Mouse (Mus musculus): ENCODE measurements around the gene Ryr3. TPM values are rescaled to one million over a fixed set of nuclear protein-coding genes. Genes with fewer than 3 reads are reported as not detected.
A peak's percentile ranks its signal among the peaks of the same experiment; 100 is the strongest.

Gene Ryr3
- polyA plus RNA-seq, 1 experiment from 2014 or later: 0.25 TPM

GRCm38 (mm10) chr2:112799995-112800353, 416.9 kb downstream of the Ryr3 start:
- Histone ChIP-seq H3K36me3 (replicated peaks) (no peaks in the 10 kb centered on the region), H3K4me1 (no peaks in the 10 kb centered on the region), H3K27me3 (replicated peaks; ENCODE audit: low read depth, poor library complexity, severe bottlenecking) (no peaks in the 10 kb centered on the region), H3K27ac (replicated peaks) (no peak overlapping the region), H3K9me3 (no peaks in the 10 kb centered on the region), H3K4me3 (no peak overlapping the region)
- WGBS: 16% methylated on average over 8 of the region's 8 CpGs
- DNase-seq (ENCODE audit: low spot score): peak; percentile 68

DNA sequence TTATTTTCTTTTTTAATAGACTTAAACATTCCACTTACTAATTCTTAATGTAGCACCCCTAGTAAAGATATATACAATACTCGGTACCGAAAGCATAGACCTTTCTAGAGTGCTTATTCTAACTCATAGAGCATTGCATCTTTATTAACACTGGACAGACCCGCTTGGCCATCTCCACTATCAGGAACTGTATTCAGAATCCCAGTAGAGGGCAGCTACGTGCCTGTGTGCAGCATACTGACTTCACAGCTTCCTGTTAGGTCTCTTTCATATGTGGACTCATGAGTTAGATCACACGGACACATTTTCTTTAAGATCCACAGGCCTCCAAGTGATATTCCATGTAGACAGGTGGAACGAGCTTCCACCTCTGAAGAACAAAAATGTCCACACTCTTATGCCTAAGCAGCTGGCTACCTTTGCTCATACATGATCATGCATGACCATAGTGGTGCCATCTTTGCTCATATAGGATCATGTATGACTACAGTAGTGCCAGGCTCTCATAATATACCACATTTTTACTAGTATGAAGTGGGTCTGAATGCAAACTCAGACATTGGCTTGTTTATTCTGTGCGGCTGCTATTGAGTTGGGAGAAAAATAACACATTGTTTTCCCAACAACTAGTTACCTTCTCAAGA, 417.4 kb downstream of the Ryr3 start:
- 87% methylated on average over 7 of the region's 7 CpGs for WGBS
- no peak for DNase-seq (ENCODE audit: low spot score)
- Histone ChIP-seq H3K27me3 (replicated peaks; ENCODE audit: low read depth, poor library complexity, severe bottlenecking) (no peaks in the 10 kb centered on the region), H3K9me3 (no peaks in the 10 kb centered on the region), H3K4me3 (no peak overlapping the region), H3K36me3 (replicated peaks) (no peaks in the 10 kb centered on the region), H3K27ac (replicated peaks) (no peak overlapping the region), H3K4me1 (no peaks in the 10 kb centered on the region)

DNA sequence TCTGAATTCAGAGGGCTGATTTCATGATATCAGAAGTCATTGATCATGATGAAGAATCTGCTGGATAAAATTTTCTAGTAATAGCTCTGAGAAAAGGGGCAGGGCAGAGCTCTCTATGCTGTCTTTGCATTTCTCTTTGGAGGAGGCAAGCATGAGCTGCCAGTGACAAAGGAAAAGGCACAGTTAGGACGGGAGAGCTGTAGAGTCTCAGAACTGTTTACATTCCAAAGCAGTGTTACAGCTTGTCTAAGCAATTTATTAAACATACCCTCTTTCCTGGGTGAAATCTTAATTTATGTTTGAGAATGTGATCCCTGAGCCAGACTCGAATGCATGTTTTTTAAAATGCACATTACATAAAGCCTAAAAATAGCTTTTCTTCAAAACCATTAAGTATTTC, 435.3 kb downstream of the Ryr3 start:
- H3K4me3 ChIP-seq: no peak overlapping the region
- H3K36me3 ChIP-seq (replicated peaks): no peaks in the 10 kb centered on the region
- DNase-seq (ENCODE audit: low spot score): no peak
- 64% methylated on average over 2 of the region's 2 CpGs for WGBS
- H3K4me1 ChIP-seq: no peaks in the 10 kb centered on the region
- H3K27ac ChIP-seq (replicated peaks): no peak overlapping the region
- no peaks in the 10 kb centered on the region for H3K9me3 ChIP-seq
- no peaks in the 10 kb centered on the region for H3K27me3 ChIP-seq (replicated peaks; ENCODE audit: low read depth, poor library complexity, severe bottlenecking)

GRCm38 (mm10) chr2:112774762-112775161, 442.1 kb downstream of the Ryr3 start:
- Histone ChIP-seq H3K27me3 (replicated peaks; ENCODE audit: low read depth, poor library complexity, severe bottlenecking) (no peaks in the 10 kb centered on the region), H3K9me3 (no peaks in the 10 kb centered on the region)
- 26% methylated on average over 6 of the region's 6 CpGs for WGBS

GRCm38 (mm10) chr2:112767665-112768064, 449.2 kb downstream of the Ryr3 start:
- DNase-seq (ENCODE audit: low spot score): no peak
- Histone ChIP-seq H3K27me3 (replicated peaks; ENCODE audit: low read depth, poor library complexity, severe bottlenecking) (no peaks in the 10 kb centered on the region), H3K36me3 (replicated peaks) (no peaks in the 10 kb centered on the region), H3K4me1 (no peaks in the 10 kb centered on the region), H3K4me3 (no peak overlapping the region), H3K9me3 (no peaks in the 10 kb centered on the region), H3K27ac (replicated peaks) (no peak overlapping the region)
- 81% methylated on average over 5 of the region's 5 CpGs for WGBS

More at GRCm38 (mm10) chr2:112774762-112775161, 442.1 kb downstream of the Ryr3 start:
- Histone ChIP-seq H3K4me3 (no peak overlapping the region), H3K27ac (replicated peaks) (no peak overlapping the region), H3K4me1 (no peaks in the 10 kb centered on the region), H3K36me3 (replicated peaks) (no peaks in the 10 kb centered on the region)
- peak; percentile 85 for DNase-seq (ENCODE audit: low spot score)

- DNase-seq (ENCODE audit: low spot score): peak; percentile 18
- Histone ChIP-seq H3K9me3 (no peaks in the 10 kb centered on the region), H3K4me3 (no peak overlapping the region), H3K36me3 (replicated peaks) (no peaks in the 10 kb centered on the region), H3K27ac (replicated peaks) (no peak overlapping the region), H3K4me1 (no peaks in the 10 kb centered on the region), H3K27me3 (replicated peaks; ENCODE audit: low read depth, poor library complexity, severe bottlenecking) (no peaks in the 10 kb centered on the region)
- 75% methylated on average over 5 of the region's 5 CpGs for WGBS
Measured at GRCm38 (mm10) chr2:112765046-112765445, 451.9 kb downstream of the Ryr3 start.

DNA sequence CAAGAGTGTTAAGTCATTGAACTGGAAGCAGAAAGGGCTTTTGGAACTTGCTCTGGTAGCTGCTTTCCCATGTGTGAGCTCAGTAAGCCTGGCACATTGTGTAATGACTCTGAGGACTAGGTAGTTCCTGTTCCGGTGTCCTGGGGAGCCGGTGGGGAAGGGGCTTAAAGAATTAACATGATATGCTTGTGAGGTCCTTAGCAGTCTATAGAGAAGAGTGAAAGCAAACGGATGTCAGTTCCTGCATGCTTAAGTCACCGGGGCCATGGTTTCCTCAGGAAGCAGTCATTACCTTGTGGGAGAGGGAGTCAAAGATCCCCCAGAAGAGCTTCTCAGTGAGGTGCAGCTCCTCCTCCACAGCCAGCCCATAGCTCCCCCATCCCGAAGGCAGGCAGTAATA, 452.6 kb downstream of the Ryr3 start:
- H3K27ac ChIP-seq (replicated peaks): no peak overlapping the region
- H3K36me3 ChIP-seq (replicated peaks): no peaks in the 10 kb centered on the region
- no peaks in the 10 kb centered on the region for H3K4me1 ChIP-seq
- 80% methylated on average over 5 of the region's 5 CpGs for WGBS
- no peaks in the 10 kb centered on the region for H3K27me3 ChIP-seq (replicated peaks; ENCODE audit: low read depth, poor library complexity, severe bottlenecking)
- no peak overlapping the region for H3K4me3 ChIP-seq
- no peaks in the 10 kb centered on the region for H3K9me3 ChIP-seq
- DNase-seq (ENCODE audit: low spot score): no peak

DNA sequence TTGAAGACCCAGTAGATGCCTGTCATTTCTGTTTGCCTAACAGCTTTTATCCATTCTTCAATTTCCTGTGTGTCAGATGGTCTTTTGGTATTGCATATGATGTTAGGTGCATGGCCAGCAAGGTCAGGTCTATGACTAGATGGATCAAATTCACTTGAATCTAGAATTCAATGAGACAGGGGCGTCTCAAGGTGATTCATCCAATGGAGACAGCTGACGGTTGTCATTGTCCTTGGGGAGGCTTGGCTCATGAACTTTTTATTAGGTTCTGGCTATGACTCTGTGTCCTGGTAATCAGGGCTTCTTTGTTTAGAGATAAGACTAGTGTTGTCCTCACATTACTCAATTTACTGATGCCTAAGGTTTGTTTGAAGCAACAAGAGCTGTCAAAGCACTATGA, 454.9 kb downstream of the Ryr3 start:
- no peak overlapping the region for H3K4me3 ChIP-seq
- no peaks in the 10 kb centered on the region for H3K9me3 ChIP-seq
- no peaks in the 10 kb centered on the region for H3K36me3 ChIP-seq (replicated peaks)
- no peak for DNase-seq (ENCODE audit: low spot score)
- no peaks in the 10 kb centered on the region for H3K4me1 ChIP-seq
- no peaks in the 10 kb centered on the region for H3K27me3 ChIP-seq (replicated peaks; ENCODE audit: low read depth, poor library complexity, severe bottlenecking)
- 88% methylated on average over 2 of the region's 2 CpGs for WGBS
- no peak overlapping the region for H3K27ac ChIP-seq (replicated peaks)

DNA sequence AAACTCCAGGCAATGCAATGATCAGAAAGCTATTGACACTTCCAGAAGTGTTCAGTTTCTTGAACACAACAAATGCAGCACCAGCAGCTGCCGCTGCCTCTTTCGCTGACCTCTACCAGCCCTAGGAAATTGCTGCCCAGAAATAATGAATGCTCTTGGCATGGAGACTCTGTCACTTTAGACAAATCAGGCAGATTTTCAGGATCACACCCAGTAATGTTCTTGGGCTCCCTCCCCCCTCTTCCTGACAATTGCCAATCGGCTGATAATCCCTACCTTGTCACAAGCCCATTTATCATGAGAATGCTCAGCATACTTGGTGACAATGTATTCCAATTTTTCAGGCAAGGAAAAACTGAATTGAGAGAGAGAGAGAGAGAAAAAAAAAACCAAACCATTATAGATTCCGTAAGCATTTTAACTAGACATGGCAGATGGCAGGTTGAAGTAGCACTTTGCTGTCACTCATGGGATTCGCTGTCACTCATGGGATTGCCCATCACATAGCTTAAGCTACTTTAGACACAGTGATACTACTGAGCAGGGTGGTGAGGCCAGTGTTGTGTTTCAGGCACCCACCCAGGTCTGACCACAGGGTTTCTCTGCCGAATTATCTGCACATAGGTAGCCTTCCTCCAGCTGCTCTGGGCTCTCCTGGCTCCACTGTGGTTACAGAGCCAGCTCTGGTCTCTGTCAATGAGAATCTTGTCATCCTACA, 455.5 kb downstream of the Ryr3 start:
- no peaks in the 10 kb centered on the region for H3K36me3 ChIP-seq (replicated peaks)
- H3K9me3 ChIP-seq: no peaks in the 10 kb centered on the region
- H3K27ac ChIP-seq (replicated peaks): no peak overlapping the region
- no peaks in the 10 kb centered on the region for H3K4me1 ChIP-seq
- H3K4me3 ChIP-seq: no peak overlapping the region
- no peaks in the 10 kb centered on the region for H3K27me3 ChIP-seq (replicated peaks; ENCODE audit: low read depth, poor library complexity, severe bottlenecking)
- DNase-seq (ENCODE audit: low spot score): no peak
- WGBS: 78% methylated on average over 6 of the region's 6 CpGs

DNA sequence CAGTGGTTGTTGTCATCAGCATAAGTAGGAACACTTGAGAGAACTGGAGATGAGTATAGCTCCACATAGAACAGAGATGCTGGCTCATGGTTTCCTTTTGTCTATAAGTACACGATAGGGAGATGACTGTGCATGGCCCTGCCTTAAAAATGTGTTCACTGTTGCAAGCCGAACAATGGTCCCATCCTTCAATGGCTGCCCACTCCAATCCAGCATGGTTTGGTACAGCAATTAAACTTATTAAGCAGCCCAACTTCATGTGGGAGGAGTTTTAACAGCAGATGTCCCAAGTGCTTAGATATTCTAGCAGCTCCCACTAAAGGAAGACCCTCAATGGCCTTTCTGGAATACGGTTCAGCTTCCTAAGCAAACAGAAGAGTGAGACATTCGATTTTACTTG, 456.2 kb downstream of the Ryr3 start:
- H3K9me3 ChIP-seq: no peaks in the 10 kb centered on the region
- no peaks in the 10 kb centered on the region for H3K36me3 ChIP-seq (replicated peaks)
- H3K27ac ChIP-seq (replicated peaks): no peak overlapping the region
- no peak for DNase-seq (ENCODE audit: low spot score)
- WGBS: 73% methylated on average over 4 of the region's 4 CpGs
- no peaks in the 10 kb centered on the region for H3K27me3 ChIP-seq (replicated peaks; ENCODE audit: low read depth, poor library complexity, severe bottlenecking)
- no peaks in the 10 kb centered on the region for H3K4me1 ChIP-seq
- no peak overlapping the region for H3K4me3 ChIP-seq

DNA sequence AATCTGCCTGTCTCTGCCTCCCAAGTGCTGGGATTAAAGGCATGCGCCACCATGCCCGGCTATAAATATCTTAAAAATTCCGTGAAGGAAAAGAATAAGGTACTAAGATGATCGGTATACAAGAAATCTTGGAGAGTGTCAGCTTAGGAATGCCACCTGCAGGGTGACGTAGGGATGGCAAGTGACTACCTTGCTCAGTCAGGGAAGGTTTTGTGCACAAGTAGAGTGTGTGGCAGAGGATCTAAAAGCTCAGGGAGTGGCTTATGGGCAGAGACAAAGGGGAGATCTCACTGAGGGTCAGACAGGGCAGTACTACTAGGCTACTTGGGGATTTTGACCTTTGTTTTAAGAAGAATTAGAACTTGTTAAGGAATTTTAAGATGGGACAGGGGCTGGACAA, 457.2 kb downstream of the Ryr3 start:
- Histone ChIP-seq H3K36me3 (replicated peaks) (no peaks in the 10 kb centered on the region), H3K27ac (replicated peaks) (no peak overlapping the region), H3K9me3 (no peaks in the 10 kb centered on the region), H3K4me1 (no peaks in the 10 kb centered on the region), H3K4me3 (no peak overlapping the region), H3K27me3 (replicated peaks; ENCODE audit: low read depth, poor library complexity, severe bottlenecking) (no peaks in the 10 kb centered on the region)
- 76% methylated on average over 5 of the region's 5 CpGs for WGBS
- no peak for DNase-seq (ENCODE audit: low spot score)

GRCm38 (mm10) chr2:112758732-112759131, 458.2 kb downstream of the Ryr3 start:
- Histone ChIP-seq H3K4me1 (no peaks in the 10 kb centered on the region), H3K27ac (replicated peaks) (no peak overlapping the region), H3K36me3 (replicated peaks) (no peaks in the 10 kb centered on the region), H3K9me3 (no peaks in the 10 kb centered on the region), H3K27me3 (replicated peaks; ENCODE audit: low read depth, poor library complexity, severe bottlenecking) (no peaks in the 10 kb centered on the region), H3K4me3 (no peak overlapping the region)
- no peak for DNase-seq (ENCODE audit: low spot score)
- WGBS: 88% methylated on average over 2 of the region's 2 CpGs

GRCm38 (mm10) chr2:112753316-112753715, 463.6 kb downstream of the Ryr3 start:
- no peaks in the 10 kb centered on the region for H3K27me3 ChIP-seq (replicated peaks; ENCODE audit: low read depth, poor library complexity, severe bottlenecking)
- 81% methylated on average over 4 of the region's 4 CpGs for WGBS
- H3K4me3 ChIP-seq: no peak overlapping the region
- no peak for DNase-seq (ENCODE audit: low spot score)
- no peaks in the 10 kb centered on the region for H3K36me3 ChIP-seq (replicated peaks)
- no peaks in the 10 kb centered on the region for H3K9me3 ChIP-seq
- H3K27ac ChIP-seq (replicated peaks): no peak overlapping the region
- H3K4me1 ChIP-seq: no peaks in the 10 kb centered on the region
